11 mouse cellular contexts compared by ENCODE assay signal in genomic region chr3:116080939-116081676, GRCm38 (mm10). TPM values are rescaled to one million over a fixed set of nuclear protein-coding genes. Genes with fewer than 3 reads are reported as not detected.
DNase-seq lines count a peak whose midpoint lies in the region; ATAC-seq and TF ChIP-seq lines count a peak whose summit lies in the region.
"Had no signal": no experiment of that assay in that cellular context is flagged by ENCODE, and none has a peak within 500 bp of the region (broad histone marks: within the 10 kb centered on the region; RNA-seq: fewer than 3 reads in every experiment).

No protein-coding gene starts in this region.

- no peaks in the 10 kb centered on the region for H3K9me3 ChIP-seq in lung, embryonic 16.5 days (ENCODE audit: control insufficient read depth, low read length)
- H3K9me3 ChIP-seq in heart, postnatal 0 days (replicated peaks; ENCODE audit: control insufficient read depth, low read length) = no peaks in the 10 kb centered on the region
- no peaks in the 10 kb centered on the region for H3K9me3 ChIP-seq in stomach, embryonic 15.5 days
- H3K9me3 ChIP-seq: hindbrain, embryonic 13.5 days had no signal

- no peak for TF ChIP-seq EP300 in heart, postnatal 0 days (IDR thresholded peaks at IDR 0.05; ENCODE audit: low read depth)

- no peak overlapping the region for H3K4me3 ChIP-seq in lung, embryonic 16.5 days (ENCODE audit: low read length)
- H3K4me3 ChIP-seq in heart, postnatal 0 days (ENCODE audit: low read depth, low read length) = no peak overlapping the region
- no peak overlapping the region for H3K4me3 ChIP-seq in stomach, embryonic 15.5 days (replicated peaks)
- H3K4me3 ChIP-seq: hindbrain, embryonic 13.5 days; myocyte had no signal

- H3K9ac ChIP-seq in lung, embryonic 16.5 days (ENCODE audit: low read length) = no peak overlapping the region
- no peak overlapping the region for H3K9ac ChIP-seq in heart, postnatal 0 days (replicated peaks; ENCODE audit: low read depth, low read length)
- no peak overlapping the region for H3K9ac ChIP-seq in stomach, embryonic 15.5 days
- H3K9ac ChIP-seq: hindbrain, embryonic 13.5 days had no signal

- H3K4me2 ChIP-seq in lung, embryonic 16.5 days (ENCODE audit: low read depth, low read length) = 0 out of 2 replicates have a peak overlapping the region, but pooled peaks have one; percentile 20
- peak overlapping the region; percentile 48 for H3K4me2 ChIP-seq in heart, postnatal 0 days (ENCODE audit: low read depth, low read length)
- H3K4me2 ChIP-seq in stomach, embryonic 15.5 days = peak overlapping the region; percentile 12; the same call in 1 of the 2 replicates
- H3K4me2 ChIP-seq: hindbrain, embryonic 13.5 days had no signal

- ATAC-seq in frontal cortex, adult (ENCODE audit: low TSS enrichment) = peak; percentile 80
- ATAC-seq in lung, embryonic 16.5 days (ENCODE audit: low read depth) = peak; percentile 62; the same call in 1 of the 2 replicates
- no peak for ATAC-seq in heart, postnatal 0 days (ENCODE audit: insufficient read depth, low read depth)
- peak; percentile 28; the same call in 1 of the 2 replicates for ATAC-seq in stomach, embryonic 15.5 days (ENCODE audit: insufficient read depth, low FRiP score, low read depth)

- H3K27me3 ChIP-seq in lung, embryonic 16.5 days (ENCODE audit: control insufficient read depth, insufficient read depth, low read depth, low read length) = no peaks in the 10 kb centered on the region
- no peaks in the 10 kb centered on the region for H3K27me3 ChIP-seq in heart, postnatal 0 days (ENCODE audit: control insufficient read depth, insufficient read depth, low read length)
- no peaks in the 10 kb centered on the region for H3K27me3 ChIP-seq in stomach, embryonic 15.5 days (replicated peaks)
- H3K27me3 ChIP-seq: hindbrain, embryonic 13.5 days had no signal

- peaks cover 2% of the 10 kb centered on the region; the same call in 1 of the 2 replicates for H3K4me1 ChIP-seq in lung, embryonic 16.5 days (replicated peaks; ENCODE audit: control insufficient read depth, insufficient read depth, low read length)
- H3K4me1 ChIP-seq in heart, postnatal 0 days (ENCODE audit: control insufficient read depth, insufficient read depth) = peaks cover 10% of the 10 kb centered on the region; the same call in 1 of the 2 replicates
- no peaks in the 10 kb centered on the region for H3K4me1 ChIP-seq in stomach, embryonic 15.5 days
- H3K4me1 ChIP-seq: hindbrain, embryonic 13.5 days had no signal

- DNase-seq in frontal cortex, postnatal 25 days (ENCODE audit: low spot score in 2 of 2) = no peak
- DNase-seq in lung, postnatal 14 days = no peak
- peak; percentile 39 for DNase-seq in heart, postnatal 0 days (ENCODE audit: low spot score)
- no peak for DNase-seq in yolk sac, embryonic 10.5 days (ENCODE audit: low spot score)
- DNase-seq in adrenal gland, adult (ENCODE audit: inconsistent age in 2 of 2, low spot score in 1 of 2) = no peak
- DNase-seq: right cerebral cortex, postnatal 25 days had no signal

- WGBS in lung, embryonic 16.5 days = 34% methylated on average over 7 of the region's 7 CpGs
- 49% methylated on average over 7 of the region's 7 CpGs for WGBS in heart, postnatal 0 days
- 47% methylated on average over 7 of the region's 7 CpGs for WGBS in stomach, embryonic 15.5 days

- TF ChIP-seq CTCF in heart, postnatal 0 days (IDR thresholded peaks at IDR 0.05; ENCODE audit: low read depth) = peak; percentile 36

- H3K27ac ChIP-seq in lung, embryonic 16.5 days (ENCODE audit: low read length) = peak overlapping the region; percentile 72
- H3K27ac ChIP-seq in heart, postnatal 0 days (ENCODE audit: low read depth) = peak overlapping the region; percentile 53; the same call in 1 of the 2 replicates
- H3K27ac ChIP-seq in stomach, embryonic 15.5 days = peak overlapping the region; percentile 68
- H3K27ac ChIP-seq: hindbrain, embryonic 13.5 days had no signal

- H3K36me3 ChIP-seq in lung, embryonic 16.5 days (ENCODE audit: control insufficient read depth, insufficient read depth, low read length) = no peaks in the 10 kb centered on the region
- no peaks in the 10 kb centered on the region for H3K36me3 ChIP-seq in heart, postnatal 0 days (replicated peaks; ENCODE audit: control insufficient read depth, insufficient read depth, low read length)
- no peaks in the 10 kb centered on the region for H3K36me3 ChIP-seq in stomach, embryonic 15.5 days
- H3K36me3 ChIP-seq: hindbrain, embryonic 13.5 days had no signal

RNA-seq across cellular contexts. Expression of gene Vcam1, which starts 48.4 kb away (rescaled TPM):
- 117 and 118 TPM in 2 replicates for polyA plus RNA-seq in lung, embryonic 16.5 days (2015; fragmentation: Nextera tagmentation; extraction: Ambion mirVana)
- 52.1 and 62.4 TPM in 2 replicates for total RNA-seq in heart, postnatal 0 days (2014; rRNA removed; ENCODE audit: low replicate concordance)
- polyA plus RNA-seq in heart, postnatal 0 days (2015; fragmentation: Nextera tagmentation; extraction: Ambion mirVana) = 49.3 and 51.3 TPM in 2 replicates
- polyA plus RNA-seq in stomach, embryonic 15.5 days (2015; fragmentation: Nextera tagmentation; extraction: Ambion mirVana) = 52.1 and 53.7 TPM in 2 replicates
